Mouse (Mus musculus): ENCODE measurements around the gene Taf4. TPM values are rescaled to one million over a fixed set of nuclear protein-coding genes. Genes with fewer than 3 reads are reported as not detected.

Taf4 gene
- total RNA-seq, 2 experiments from 2014 or later: 10.5 to 10.9 TPM

- H3K4me3 ChIP-seq: no peak overlapping the region
- TF ChIP-seq CTCF (IDR thresholded peaks at IDR 0.05): no peak
- no peak for DNase-seq
- H3K27ac ChIP-seq: peak overlapping the region; percentile 60
- intact Hi-C loops (cut with DNase I): no loop called here
These were observed 108.8 kb downstream of the Taf4 start for GRCm38 (mm10) chr2:179867669-179868068.

GRCm38 (mm10) chr2:179865097-179865496 is 111.3 kb downstream of the Taf4 start:
- Histone ChIP-seq H3K4me3 (no peak overlapping the region), H3K27ac (no peak overlapping the region)
- DNase-seq: no peak
- intact Hi-C loops (cut with DNase I): no loop called here
- TF ChIP-seq CTCF (IDR thresholded peaks at IDR 0.05): no peak

DNA sequence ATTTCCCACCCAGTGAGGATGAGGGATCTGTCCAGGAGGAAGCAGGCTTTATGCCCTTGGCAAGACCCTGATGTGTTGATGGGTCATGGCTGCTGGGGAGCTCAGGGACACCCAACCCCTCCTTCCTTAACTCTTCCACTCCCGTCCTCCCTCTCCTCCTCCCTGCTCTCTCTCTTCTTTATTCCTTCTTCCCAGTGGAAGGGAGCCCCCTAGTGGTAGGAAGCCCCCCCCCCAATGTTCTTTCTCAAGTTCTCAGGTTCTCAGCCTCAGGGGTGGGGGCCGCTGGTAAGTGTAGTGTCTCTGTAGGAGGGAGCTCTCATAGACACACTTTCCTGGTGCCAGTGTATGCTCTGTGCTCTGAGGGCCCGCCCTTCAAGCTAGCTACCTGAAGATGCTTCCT is 113.2 kb downstream of the Taf4 start:
- no peak overlapping the region for H3K27ac ChIP-seq
- intact Hi-C loops (cut with DNase I): no loop called here
- TF ChIP-seq CTCF (IDR thresholded peaks at IDR 0.05): peak; percentile 59

GRCm38 (mm10) chr2:179862676-179863075 is 113.8 kb downstream of the Taf4 start:
- no peak for TF ChIP-seq CTCF (IDR thresholded peaks at IDR 0.05)
- intact Hi-C loops (cut with DNase I): no loop called here
- Histone ChIP-seq H3K27ac (no peak overlapping the region), H3K4me3 (no peak overlapping the region)
- DNase-seq: no peak

More for the DNA sequence above, 113.2 kb downstream of the Taf4 start:
- DNase-seq: no peak
- H3K4me3 ChIP-seq: no peak overlapping the region

Other genes with a start within 250 kb of the Taf4 start
- gene Lsm14b, start 48.3 kb upstream of the Taf4 start, total RNA-seq (2021): 10 to 100 TPM; 46.2 to 48.3 TPM
- gene Psma7, start 65.8 kb upstream of the Taf4 start, total RNA-seq (2021): 100 to 1,000 TPM; 135 to 160 TPM
- gene Ss18l1, start 65.9 kb upstream of the Taf4 start, total RNA-seq (2021): 1 to 10 TPM; 1.9 to 2.7 TPM
- gene Mtg2, start 93.9 kb upstream of the Taf4 start, total RNA-seq (2021): 10 to 100 TPM; 13.0 to 17.4 TPM
- not detected for gene Hrh3, start 127.8 kb upstream of the Taf4 start, total RNA-seq (2021)
- gene Osbpl2, start 142.7 kb upstream of the Taf4 start, total RNA-seq (2021): 10 to 100 TPM; 16.3 to 18.6 TPM
- 100 to 1,000 TPM in 1 of 2 experiments, 10 to 100 TPM in 1; 99.5 to 121 TPM for gene Adrm1, start 194.8 kb upstream of the Taf4 start, total RNA-seq (2021)
- gene Lama5, start 249.2 kb upstream of the Taf4 start, total RNA-seq (2021): 10 to 100 TPM; 10.5 to 14.8 TPM

Measured in gastrocnemius, adult 2 months (tissue).